Mouse (Mus musculus): Measurements from ENCODE around the gene Higd1c.

DNA sequence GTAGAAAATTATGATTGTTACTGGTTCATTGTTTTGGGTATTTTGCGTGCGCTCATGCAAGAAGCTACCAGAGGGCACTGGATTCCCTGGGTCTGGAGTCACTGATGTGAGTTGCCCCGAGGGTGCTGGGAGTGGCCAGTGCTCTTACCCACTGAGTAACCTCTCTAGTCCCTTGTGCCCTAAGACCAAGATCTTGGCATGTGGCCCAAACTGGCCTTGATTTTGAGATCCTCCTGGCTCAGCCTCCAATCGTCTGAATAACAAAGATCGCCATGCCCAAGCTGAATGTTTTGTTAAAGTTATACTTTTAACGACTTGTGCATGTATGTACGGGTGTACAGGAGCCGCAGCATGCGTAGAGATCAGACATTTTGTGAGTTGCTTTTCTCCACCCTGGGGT lies 21.4 kb downstream of the Higd1c start:
- TF ChIP-seq GATA1 (IDR thresholded peaks at IDR 0.05; ENCODE audit: low read length), result no peak
- no peak for TF ChIP-seq TAL1 (IDR thresholded peaks at IDR 0.05; ENCODE audit: low read length)
